Mouse (Mus musculus) C2C12 (cell line): Measurements from ENCODE around the gene Vamp8.

ENCODE experiments used
- CTCF ChIP-seq: IDR thresholded peaks from one replicate; pipeline ENCODE4 v1.5.1; 2011; ENCODE audit not compliant: control insufficient read depth, insufficient read depth, insufficient read length
- MAX ChIP-seq: IDR thresholded peaks from one replicate; pipeline ENCODE4 v1.6.1; 2011; ENCODE audit warnings: mild to moderate bottlenecking, control low read depth
- MYOG ChIP-seq: IDR thresholded peaks from one replicate; pipeline ENCODE4 v1.6.1; 2011; ENCODE audit not compliant: control insufficient read depth, insufficient read length; ENCODE audit errors: extremely low read depth
- USF1 ChIP-seq: IDR thresholded peaks from one replicate; pipeline ENCODE4 v1.6.1; 2011; ENCODE audit warnings: low read depth, mild to moderate bottlenecking, control low read depth, moderate library complexity

DNA sequence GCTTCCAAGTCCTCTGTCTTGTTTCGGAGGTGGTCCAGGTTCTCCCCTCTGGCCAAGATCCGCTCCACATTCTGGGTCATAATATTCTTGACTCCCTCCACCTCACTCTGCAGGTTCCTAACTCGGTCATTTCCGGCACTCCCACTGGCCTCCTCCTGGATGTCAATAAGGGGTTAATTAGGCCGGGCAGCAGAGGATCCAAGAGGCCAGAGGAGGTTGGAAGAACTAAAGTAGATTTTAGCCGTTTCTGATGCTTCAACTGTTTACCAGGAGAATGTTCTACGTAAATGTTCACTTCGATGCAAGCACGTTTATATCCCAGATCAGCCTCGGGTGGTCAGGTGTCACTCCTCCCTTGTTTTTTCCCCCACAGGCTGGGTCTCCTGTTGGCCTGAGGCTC is 2.2 kb downstream of the Vamp8 start:
- no peak for TF ChIP-seq MYOG
- TF ChIP-seq CTCF: no peak
- no peak for TF ChIP-seq MAX
- no peak for TF ChIP-seq USF1
